11 mouse cellular contexts compared by ENCODE assay signal in genomic region chr11:119794671-119795070, GRCm38 (mm10).
DNase-seq lines count a peak whose midpoint lies in the region.
"Had no signal": no experiment of that assay in that cellular context is flagged by ENCODE, and none has a peak within 500 bp of the region (broad histone marks: within the 10 kb centered on the region; RNA-seq: fewer than 3 reads in every experiment).

No protein-coding gene starts in this region.

- peak; percentile 60 for DNase-seq in left cerebral cortex, adult 11 months (ENCODE audit: low spot score)
- no peak for DNase-seq in left cerebral cortex, postnatal 4 days
- peak; percentile 39 for DNase-seq in 3134 (ENCODE audit: extremely low read depth, insufficient read length, low spot score)
- DNase-seq in 3T3-L1 (ENCODE audit: low read depth, low spot score): peak; percentile 73
- DNase-seq in left cerebral cortex, adult 9 months (ENCODE audit: low spot score in 2 of 2): peak; percentile 62 to 76
- DNase-seq in heart, adult 18-20 months: no peak
- DNase-seq in cerebellum, postnatal 14 days: no peak
- DNase-seq: cerebellum, adult 9-10 months; liver, embryonic 13.5 days; lung, postnatal 10 days; thymus, postnatal 14 days had no signal

- intact Hi-C loops in left cerebral cortex, postnatal 4 days (cut with DNase I): no loop called here

Comparison
In these comparisons a context has a peak if more than half of its experiments do, and no peak if none do; other contexts are left out.
1. DNase-seq: peak in left cerebral cortex, adult 11 months (single experiment), 3134 (single experiment), 3T3-L1 (single experiment) and left cerebral cortex, adult 9 months (2 of 2); none in left cerebral cortex, postnatal 4 days (single experiment), heart, adult 18-20 months (0 of 2) and cerebellum, postnatal 14 days (0 of 2).